Mouse (Mus musculus): ENCODE data around the gene Sp1. TPM values are rescaled to one million over a fixed set of nuclear protein-coding genes. Genes with fewer than 3 reads are reported as not detected.

Gene Sp1
- polyA plus RNA-seq, 1 experiment from 2014 or later: 9.0 TPM

- peak; percentile 82 for ATAC-seq
- WGBS: under 1% methylated on average over 7 of the region's 7 CpGs
- Histone ChIP-seq H3K9me3 (no peaks in the 10 kb centered on the region), H3K4me1 (replicated peaks) (peaks cover 14% of the 10 kb centered on the region; the same call in 1 of the 2 replicates), H3K27ac (peak overlapping the region; percentile 64), H3K4me2 (replicated peaks) (peak overlapping the region; percentile 99), H3K36me3 (no peaks in the 10 kb centered on the region), H3K4me3 (replicated peaks) (peak overlapping the region; percentile 63), H3K9ac (peak overlapping the region; percentile 70), H3K27me3 (replicated peaks) (no peaks in the 10 kb centered on the region)
Observed at GRCm38 (mm10) chr15:102377163-102377543, 28.8 kb upstream of the Sp1 start.

GRCm38 (mm10) chr15:102377810-102378262 lies 28.1 kb upstream of the Sp1 start:
- no peak overlapping the region for H3K9ac ChIP-seq

GRCm38 (mm10) chr15:102381575-102381974 lies 24.4 kb upstream of the Sp1 start:
- Histone ChIP-seq H3K27me3 (replicated peaks) (no peaks in the 10 kb centered on the region), H3K9me3 (no peaks in the 10 kb centered on the region), H3K4me2 (replicated peaks) (no peak overlapping the region), H3K4me3 (replicated peaks) (no peak overlapping the region), H3K27ac (no peak overlapping the region), H3K36me3 (no peaks in the 10 kb centered on the region), H3K4me1 (replicated peaks) (peaks cover 9% of the 10 kb centered on the region; the same call in 1 of the 2 replicates), H3K9ac (no peak overlapping the region)
- 0% methylated on average over 7 of the region's 7 CpGs for WGBS
- ATAC-seq: peak; percentile 85

More at GRCm38 (mm10) chr15:102377810-102378262, 28.1 kb upstream of the Sp1 start:
- Histone ChIP-seq H3K27ac (peak overlapping the region; percentile 61), H3K36me3 (no peaks in the 10 kb centered on the region), H3K9me3 (no peaks in the 10 kb centered on the region), H3K4me3 (replicated peaks) (no peak overlapping the region), H3K27me3 (replicated peaks) (no peaks in the 10 kb centered on the region), H3K4me1 (replicated peaks) (peaks cover 14% of the 10 kb centered on the region; the same call in 1 of the 2 replicates), H3K4me2 (replicated peaks) (peak overlapping the region; percentile 99)
- 16% methylated on average over 10 of the region's 10 CpGs for WGBS
- 0 out of 2 replicates have a peak, but pooled peaks have one; percentile 21 for ATAC-seq

GRCm38 (mm10) chr15:102383671-102384070 lies 22.3 kb upstream of the Sp1 start:
- no peak overlapping the region for H3K9ac ChIP-seq
- no peak for ATAC-seq
- no peak overlapping the region for H3K27ac ChIP-seq
- H3K9me3 ChIP-seq: no peaks in the 10 kb centered on the region
- 79% methylated on average over 6 of the region's 6 CpGs for WGBS
- H3K36me3 ChIP-seq: no peaks in the 10 kb centered on the region
- H3K27me3 ChIP-seq (replicated peaks): no peaks in the 10 kb centered on the region
- H3K4me1 ChIP-seq (replicated peaks): no peaks in the 10 kb centered on the region
- H3K4me2 ChIP-seq (replicated peaks): no peak overlapping the region
- H3K4me3 ChIP-seq (replicated peaks): no peak overlapping the region

GRCm38 (mm10) chr15:102386640-102387039 lies 19.3 kb upstream of the Sp1 start:
- Histone ChIP-seq H3K4me3 (replicated peaks) (no peak overlapping the region), H3K36me3 (no peaks in the 10 kb centered on the region), H3K9ac (no peak overlapping the region), H3K4me1 (replicated peaks) (no peaks in the 10 kb centered on the region), H3K9me3 (no peaks in the 10 kb centered on the region), H3K4me2 (replicated peaks) (no peak overlapping the region), H3K27me3 (replicated peaks) (no peaks in the 10 kb centered on the region), H3K27ac (no peak overlapping the region)
- 50% methylated on average over 9 of the region's 9 CpGs for WGBS
- no peak for ATAC-seq

GRCm38 (mm10) chr15:102388942-102389341 lies 17.0 kb upstream of the Sp1 start:
- Histone ChIP-seq H3K4me1 (replicated peaks) (0 out of 2 replicates have a peak, but pooled peaks cover 2% of the 10 kb centered on the region), H3K4me2 (replicated peaks) (no peak overlapping the region), H3K9ac (no peak overlapping the region), H3K4me3 (replicated peaks) (no peak overlapping the region), H3K27me3 (replicated peaks) (no peaks in the 10 kb centered on the region), H3K36me3 (no peaks in the 10 kb centered on the region), H3K27ac (no peak overlapping the region), H3K9me3 (no peaks in the 10 kb centered on the region)
- ATAC-seq: no peak
- 90% methylated on average over 3 of the region's 3 CpGs for WGBS

- peak overlapping the region; percentile 77; the same call in 1 of the 2 replicates for H3K27ac ChIP-seq
- 33% methylated on average over 2 of the region's 2 CpGs for WGBS
Observed at GRCm38 (mm10) chr15:102392520-102392919, 13.4 kb upstream of the Sp1 start.

GRCm38 (mm10) chr15:102393584-102394014 lies 12.3 kb upstream of the Sp1 start:
- Histone ChIP-seq H3K27ac (peak overlapping the region; percentile 77), H3K27me3 (replicated peaks) (no peaks in the 10 kb centered on the region), H3K9me3 (no peaks in the 10 kb centered on the region), H3K36me3 (no peaks in the 10 kb centered on the region), H3K9ac (no peak overlapping the region), H3K4me1 (replicated peaks) (peaks cover 15% of the 10 kb centered on the region), H3K4me2 (replicated peaks) (0 out of 2 replicates have a peak overlapping the region, but pooled peaks have one; percentile 0), H3K4me3 (replicated peaks) (no peak overlapping the region)
- ATAC-seq: peak; percentile 75

More at GRCm38 (mm10) chr15:102392520-102392919, 13.4 kb upstream of the Sp1 start:
- no peaks in the 10 kb centered on the region for H3K9me3 ChIP-seq
- peaks cover 11% of the 10 kb centered on the region for H3K4me1 ChIP-seq (replicated peaks)
- H3K4me3 ChIP-seq (replicated peaks): no peak overlapping the region
- no peak overlapping the region for H3K4me2 ChIP-seq (replicated peaks)
- no peak overlapping the region for H3K9ac ChIP-seq
- no peaks in the 10 kb centered on the region for H3K27me3 ChIP-seq (replicated peaks)
- no peaks in the 10 kb centered on the region for H3K36me3 ChIP-seq
- no peak for ATAC-seq

GRCm38 (mm10) chr15:102395061-102395460 lies 10.9 kb upstream of the Sp1 start:
- Histone ChIP-seq H3K9ac (no peak overlapping the region), H3K4me1 (replicated peaks) (peaks cover 23% of the 10 kb centered on the region), H3K27me3 (replicated peaks) (no peaks in the 10 kb centered on the region), H3K4me2 (replicated peaks) (no peak overlapping the region), H3K27ac (peak overlapping the region; percentile 77), H3K4me3 (replicated peaks) (no peak overlapping the region), H3K9me3 (no peaks in the 10 kb centered on the region), H3K36me3 (no peaks in the 10 kb centered on the region)
- WGBS: 9% methylated on average over 3 of the region's 3 CpGs
- ATAC-seq: peak; percentile 57

- WGBS: 30% methylated on average over 5 of the region's 5 CpGs
- no peak for ATAC-seq
- Histone ChIP-seq H3K4me1 (replicated peaks) (peaks cover 25% of the 10 kb centered on the region), H3K9ac (peak overlapping the region; percentile 54; the same call in 1 of the 2 replicates), H3K4me2 (replicated peaks) (peak overlapping the region; percentile 74), H3K27ac (peak overlapping the region; percentile 98), H3K36me3 (no peaks in the 10 kb centered on the region), H3K27me3 (replicated peaks) (no peaks in the 10 kb centered on the region), H3K9me3 (no peaks in the 10 kb centered on the region), H3K4me3 (replicated peaks) (peak overlapping the region; percentile 47; the same call in 1 of the 2 replicates)
Observed at GRCm38 (mm10) chr15:102398629-102399028, 7.3 kb upstream of the Sp1 start.

GRCm38 (mm10) chr15:102399229-102400221 lies 6.4 kb upstream of the Sp1 start:
- Histone ChIP-seq H3K4me2 (replicated peaks) (peak overlapping the region; percentile 74), H3K4me1 (replicated peaks) (peaks cover 25% of the 10 kb centered on the region), H3K27ac (peak overlapping the region; percentile 98), H3K4me3 (replicated peaks) (peak overlapping the region; percentile 47), H3K9me3 (no peaks in the 10 kb centered on the region), H3K27me3 (replicated peaks) (no peaks in the 10 kb centered on the region), H3K36me3 (no peaks in the 10 kb centered on the region), H3K9ac (peak overlapping the region; percentile 54)
- peak; percentile 93 for ATAC-seq
- WGBS: 2% methylated on average over 34 of the region's 34 CpGs

GRCm38 (mm10) chr15:102400476-102401045 lies 5.4 kb upstream of the Sp1 start:
- WGBS: 75% methylated on average over 10 of the region's 10 CpGs
- H3K4me1 ChIP-seq (replicated peaks): peaks cover 19% of the 10 kb centered on the region; the same call in 1 of the 2 replicates
- H3K9me3 ChIP-seq: no peaks in the 10 kb centered on the region
- H3K36me3 ChIP-seq: no peaks in the 10 kb centered on the region
- H3K4me2 ChIP-seq (replicated peaks): peak overlapping the region; percentile 74
- H3K9ac ChIP-seq: no peak overlapping the region
- peak overlapping the region; percentile 98 for H3K27ac ChIP-seq
- H3K27me3 ChIP-seq (replicated peaks): no peaks in the 10 kb centered on the region
- no peak for ATAC-seq
- H3K4me3 ChIP-seq (replicated peaks): no peak overlapping the region
